Mouse (Mus musculus) hindbrain, embryonic 10.5 days (tissue): ENCODE measurements around the gene Depdc7. TPM values are rescaled to one million over a fixed set of nuclear protein-coding genes. Genes with fewer than 3 reads are reported as not detected.

ENCODE experiments used
- DNase-seq: peaks from one replicate; pipeline ENCODE4 v3.0.0-alpha.2; 2017; ENCODE audit warnings: low spot score
- H3K27ac ChIP-seq: fragments of 300-500 bp; sonication (generic); 2 replicates; pipeline ENCODE4 v1.5.1; 2016; ENCODE audit warnings: mild to moderate bottlenecking, moderate library complexity
- H3K27me3 ChIP-seq: fragments of 300-500 bp; sonication (generic); 2 replicates; pipeline ENCODE4 v1.6.1; 2016; ENCODE audit warnings: mild to moderate bottlenecking; ENCODE audit not compliant: poor library complexity, insufficient read depth, severe bottlenecking
- H3K36me3 ChIP-seq: fragments of 300-500 bp; sonication (generic); 2 replicates; pipeline ENCODE4 v1.6.1; 2016; ENCODE audit warnings: mild to moderate bottlenecking, moderate library complexity
- H3K4me1 ChIP-seq: fragments of 300-500 bp; sonication (generic); replicated peaks from 2 replicates; pipeline ENCODE4 v1.6.1; 2016; ENCODE audit warnings: mild to moderate bottlenecking
- H3K4me3 ChIP-seq: fragments of 300-500 bp; sonication (generic); 2 replicates; pipeline ENCODE4 v1.5.1; 2016; ENCODE audit warnings: mild to moderate bottlenecking, moderate library complexity
- H3K9me3 ChIP-seq: fragments of 300-500 bp; sonication (generic); 2 replicates; pipeline ENCODE4 v1.6.1; 2016; ENCODE audit warnings: mild to moderate bottlenecking, moderate library complexity
- WGBS: fragments of 180-500 bp; shearing (Covaris S2); methylation state at CpG from one replicate; pipeline ENCODE4 v1.1.7; 2016; 5-methylcytosine and 5-hydroxymethylcytosine counted together
- polyA plus RNA-seq: library from polyadenylated mRNA; unstranded; fragments of >200 nt; fragmentation: Nextera tagmentation; extraction: Ambion mirVana; gene quantifications from 2 replicates; pipeline ENCODE4 v1.2.1, GENCODE M21; 2016

The Depdc7 gene
- polyA plus RNA-seq, 1 experiment from 2014 or later: 2.1 TPM

DNA sequence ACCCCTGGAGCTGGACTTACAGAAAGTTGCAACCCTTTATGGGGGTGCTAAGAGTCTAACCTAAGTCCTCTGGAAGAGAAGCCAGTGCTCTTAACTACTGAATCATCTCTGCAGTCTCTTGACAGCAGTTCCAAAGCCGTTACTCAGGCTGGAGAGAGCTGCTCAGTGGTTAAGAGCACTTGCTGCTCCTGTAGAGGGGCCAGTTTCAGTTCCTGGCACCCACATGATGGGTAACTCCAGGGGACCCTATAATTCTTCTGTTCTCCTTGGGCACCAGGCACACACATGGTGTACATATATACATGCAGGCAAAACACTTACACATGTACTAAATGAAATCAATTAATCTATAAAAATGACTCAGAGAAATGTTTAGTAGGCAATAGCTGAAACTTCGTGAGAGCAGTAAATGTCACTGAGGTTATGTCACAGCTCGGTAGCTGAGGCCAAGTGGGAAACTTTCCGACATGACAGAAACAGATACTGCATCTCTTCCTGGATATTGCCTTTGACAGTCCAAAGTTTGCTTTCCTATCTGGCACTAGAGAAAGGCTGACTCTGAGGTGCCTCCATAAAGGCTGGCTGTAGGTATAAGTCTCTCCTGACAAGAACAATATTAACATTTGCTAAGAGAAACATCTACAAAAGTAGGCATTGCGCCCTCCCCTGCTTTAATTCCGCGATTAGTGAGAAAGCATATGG lies 2.3 kb downstream of the Depdc7 start:
- no peak overlapping the region for H3K27ac ChIP-seq
- no peaks in the 10 kb centered on the region for H3K36me3 ChIP-seq
- H3K9me3 ChIP-seq: no peaks in the 10 kb centered on the region
- peaks cover 27% of the 10 kb centered on the region; the same call in 1 of the 2 replicates for H3K4me1 ChIP-seq
- H3K27me3 ChIP-seq: peaks cover 52% of the 10 kb centered on the region
- WGBS: 72% methylated on average over 7 of the region's 7 CpGs
- no peak for DNase-seq
- no peak overlapping the region for H3K4me3 ChIP-seq

- Histone ChIP-seq H3K4me3 (no peak overlapping the region), H3K4me1 (peaks cover 27% of the 10 kb centered on the region; the same call in 1 of the 2 replicates), H3K27me3 (peaks cover 52% of the 10 kb centered on the region), H3K9me3 (no peaks in the 10 kb centered on the region), H3K36me3 (no peaks in the 10 kb centered on the region), H3K27ac (no peak overlapping the region)
- DNase-seq: no peak
- WGBS: 96% methylated on average over 2 of the region's 2 CpGs
Measured at GRCm38 (mm10) chr2:104739691-104740090, 3.0 kb downstream of the Depdc7 start.

DNA sequence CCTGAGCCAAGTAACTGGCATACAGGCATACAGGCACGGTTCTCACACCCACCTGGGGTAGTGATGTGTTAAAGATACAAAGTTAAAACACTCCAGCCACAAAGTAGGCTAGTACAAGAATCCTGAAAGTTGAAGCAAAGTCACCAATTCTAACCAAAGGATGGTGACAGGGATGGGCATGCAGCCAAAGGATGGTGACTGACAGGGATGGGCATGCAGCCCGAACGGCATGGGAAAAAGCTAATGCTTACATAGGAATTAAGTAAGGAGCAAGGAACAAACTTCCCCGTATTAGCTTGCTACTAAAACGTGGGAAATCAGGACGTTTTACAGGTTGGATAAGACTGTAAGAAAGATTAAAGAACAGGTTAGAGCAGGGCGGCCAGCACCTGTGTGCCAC lies 6.4 kb downstream of the Depdc7 start:
- H3K36me3 ChIP-seq: no peaks in the 10 kb centered on the region
- WGBS: 80% methylated on average over 7 of the region's 7 CpGs
- H3K4me1 ChIP-seq: peaks cover 4% of the 10 kb centered on the region; the same call in 1 of the 2 replicates
- no peak for DNase-seq
- no peaks in the 10 kb centered on the region for H3K9me3 ChIP-seq
- H3K27ac ChIP-seq: no peak overlapping the region
- H3K27me3 ChIP-seq: peaks cover 18% of the 10 kb centered on the region
- H3K4me3 ChIP-seq: no peak overlapping the region

GRCm38 (mm10) chr2:104732562-104733256 lies 10.0 kb downstream of the Depdc7 start:
- H3K4me1 ChIP-seq: no peaks in the 10 kb centered on the region
- DNase-seq: no peak
- WGBS: 85% methylated on average over 7 of the region's 7 CpGs
- no peak overlapping the region for H3K4me3 ChIP-seq
- no peaks in the 10 kb centered on the region for H3K27me3 ChIP-seq
- no peaks in the 10 kb centered on the region for H3K9me3 ChIP-seq
- H3K36me3 ChIP-seq: no peaks in the 10 kb centered on the region
- H3K27ac ChIP-seq: no peak overlapping the region

DNA sequence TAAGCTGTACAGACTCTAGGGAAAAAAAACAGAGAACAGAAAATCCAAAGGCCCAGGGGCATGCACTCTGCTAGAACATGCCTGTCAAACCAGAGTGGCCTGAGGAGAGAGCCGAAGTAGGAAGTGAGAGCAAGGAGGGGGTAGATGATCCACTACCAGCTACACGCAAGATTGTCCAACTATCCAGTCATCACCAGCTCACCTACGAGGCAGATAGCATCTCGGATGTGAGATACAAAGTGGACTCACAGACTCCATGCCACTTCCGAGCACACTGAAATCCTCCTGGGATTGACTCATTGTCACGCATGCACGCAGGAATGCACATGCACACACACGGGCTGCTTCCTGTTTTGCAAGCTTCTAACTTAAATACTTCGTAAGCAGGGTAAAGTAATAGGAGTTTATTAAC lies 10.6 kb downstream of the Depdc7 start:
- no peak overlapping the region for H3K27ac ChIP-seq
- H3K36me3 ChIP-seq: no peaks in the 10 kb centered on the region

GRCm38 (mm10) chr2:104727369-104727768 lies 15.3 kb downstream of the Depdc7 start:
- Histone ChIP-seq H3K9me3 (no peaks in the 10 kb centered on the region), H3K4me1 (no peaks in the 10 kb centered on the region), H3K27me3 (no peaks in the 10 kb centered on the region), H3K4me3 (no peak overlapping the region), H3K27ac (no peak overlapping the region), H3K36me3 (no peaks in the 10 kb centered on the region)
- no peak for DNase-seq
- 86% methylated on average over 1 of the region's 1 CpGs for WGBS

More for the DNA sequence above, 10.6 kb downstream of the Depdc7 start:
- no peaks in the 10 kb centered on the region for H3K4me1 ChIP-seq
- no peak overlapping the region for H3K4me3 ChIP-seq
- no peaks in the 10 kb centered on the region for H3K27me3 ChIP-seq
- 87% methylated on average over 9 of the region's 9 CpGs for WGBS
- no peak for DNase-seq
- no peaks in the 10 kb centered on the region for H3K9me3 ChIP-seq

- WGBS: 89% methylated on average over 3 of the region's 3 CpGs
- no peak for DNase-seq
- H3K27me3 ChIP-seq: no peaks in the 10 kb centered on the region
Measured at GRCm38 (mm10) chr2:104722021-104722420, 20.7 kb downstream of the Depdc7 start.

GRCm38 (mm10) chr2:104717827-104718226 lies 24.9 kb downstream of the Depdc7 start:
- H3K27me3 ChIP-seq: peaks cover 9% of the 10 kb centered on the region
- no peak for DNase-seq
- no peaks in the 10 kb centered on the region for H3K36me3 ChIP-seq
- WGBS: 87% methylated on average over 4 of the region's 4 CpGs
- no peak overlapping the region for H3K27ac ChIP-seq
- H3K4me3 ChIP-seq: no peak overlapping the region
- H3K4me1 ChIP-seq: peaks cover 7% of the 10 kb centered on the region
- no peaks in the 10 kb centered on the region for H3K9me3 ChIP-seq

More at GRCm38 (mm10) chr2:104722021-104722420, 20.7 kb downstream of the Depdc7 start:
- Histone ChIP-seq H3K4me3 (no peak overlapping the region), H3K27ac (no peak overlapping the region), H3K36me3 (no peaks in the 10 kb centered on the region), H3K9me3 (no peaks in the 10 kb centered on the region), H3K4me1 (no peaks in the 10 kb centered on the region)

DNA sequence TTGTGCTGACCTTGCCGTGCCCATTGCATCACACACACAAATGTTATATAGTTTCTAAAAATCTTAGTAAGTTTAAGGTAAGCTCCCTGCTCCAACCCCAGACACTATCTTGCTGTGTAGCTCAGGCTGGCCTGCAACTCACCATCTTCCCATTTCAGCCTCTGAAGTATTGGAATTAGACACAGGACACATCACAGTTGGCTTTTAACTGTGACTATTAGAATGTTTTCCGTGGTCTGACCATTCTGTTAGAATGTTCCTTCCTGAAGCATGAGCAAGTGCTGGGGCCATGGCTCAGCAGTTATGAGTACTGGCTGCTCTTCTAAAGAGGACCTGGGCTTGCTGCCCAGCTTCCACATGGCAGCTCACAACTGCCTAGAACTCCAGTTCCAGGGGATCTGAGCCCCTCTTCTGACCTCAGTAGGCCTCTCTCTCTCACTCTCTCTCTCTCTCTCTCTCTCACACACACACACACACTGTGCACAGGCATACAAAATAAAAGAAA lies 25.4 kb downstream of the Depdc7 start:
- peaks cover 9% of the 10 kb centered on the region for H3K27me3 ChIP-seq
- no peaks in the 10 kb centered on the region for H3K36me3 ChIP-seq
- WGBS: 89% methylated on average over 2 of the region's 2 CpGs

DNA sequence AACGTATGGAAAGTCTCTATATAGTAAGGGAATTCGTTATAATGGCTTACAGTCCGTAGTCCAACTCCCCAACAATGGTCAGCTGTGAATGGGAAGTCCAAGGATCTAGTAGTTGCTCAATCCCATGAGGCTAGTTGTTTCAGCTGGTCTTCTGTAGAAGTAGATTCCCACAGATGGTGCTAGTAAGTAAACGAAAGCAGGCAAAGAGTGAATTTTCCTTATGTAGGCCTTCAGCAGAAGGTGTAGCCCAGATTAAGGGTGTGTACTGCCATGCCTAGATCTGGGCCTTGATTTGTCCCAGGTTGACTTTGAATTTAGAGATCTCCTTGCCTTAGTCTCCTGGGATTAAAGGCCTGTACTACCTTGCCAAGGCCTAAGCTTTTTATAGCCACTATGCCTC lies 26.4 kb downstream of the Depdc7 start, which contains the start of gene Pin1rt1:
TSS of gene Pin1rt1 (minus strand) at position 101 of the 400 bp plus-strand sequence.
- Histone ChIP-seq H3K9me3 (no peaks in the 10 kb centered on the region), H3K4me3 (no peak within 1 kb of the TSS), H3K36me3 (no peaks in the 10 kb centered on the region), H3K4me1 (peaks cover 22% of the 10 kb centered on the region), H3K27me3 (peaks cover 9% of the 10 kb centered on the region), H3K27ac (no peak within 1 kb of the TSS)
- DNase-seq: no peak
- WGBS: 90% methylated on average over 4 of the region's 4 CpGs

More for the DNA sequence above, 25.4 kb downstream of the Depdc7 start:
- Histone ChIP-seq H3K27ac (no peak overlapping the region), H3K4me1 (peaks cover 12% of the 10 kb centered on the region), H3K9me3 (no peaks in the 10 kb centered on the region), H3K4me3 (no peak overlapping the region)
- DNase-seq: no peak

- no peak for DNase-seq
- H3K9me3 ChIP-seq: no peaks in the 10 kb centered on the region
Measured at GRCm38 (mm10) chr2:104714254-104714691, 28.4 kb downstream of the Depdc7 start.

GRCm38 (mm10) chr2:104712486-104712809 lies 30.2 kb downstream of the Depdc7 start:
- Histone ChIP-seq H3K9me3 (no peaks in the 10 kb centered on the region), H3K27ac (peak overlapping the region; percentile 98), H3K27me3 (peaks cover 9% of the 10 kb centered on the region), H3K36me3 (peaks cover 12% of the 10 kb centered on the region; the same call in 1 of the 2 replicates), H3K4me3 (peak overlapping the region; percentile 89), H3K4me1 (peaks cover 39% of the 10 kb centered on the region)
- no peak for DNase-seq
- WGBS: 3% methylated on average over 7 of the region's 7 CpGs

More at GRCm38 (mm10) chr2:104714254-104714691, 28.4 kb downstream of the Depdc7 start:
- WGBS: 42% methylated on average over 15 of the region's 15 CpGs
- Histone ChIP-seq H3K4me3 (no peak overlapping the region), H3K36me3 (no peaks in the 10 kb centered on the region), H3K27me3 (peaks cover 9% of the 10 kb centered on the region), H3K27ac (no peak overlapping the region), H3K4me1 (peaks cover 39% of the 10 kb centered on the region)
